Mouse (Mus musculus) neural tube, embryonic 14.5 days (tissue): ENCODE data around the gene Rab3a. TPM values are rescaled to one million over a fixed set of nuclear protein-coding genes. Genes with fewer than 3 reads are reported as not detected.
A peak's percentile ranks its signal among the peaks of the same experiment; 100 is the strongest.

ENCODE experiments used
- ATAC-seq: fragments of 200-750 bp; cut with Nextera tagmentation; 2 replicates; pipeline ENCODE4 v1.8.0; 2017; ENCODE audit warnings: low read depth, mild to moderate bottlenecking, moderate TSS enrichment, moderate library complexity
- H3K27ac ChIP-seq: fragments of 300-500 bp; sonication (generic); 2 replicates; pipeline ENCODE4 v1.5.1; 2014; ENCODE audit warnings: low read depth, mild to moderate bottlenecking, control low read depth, low read length, moderate library complexity, mixed read lengths
- H3K27me3 ChIP-seq: fragments of 300-500 bp; sonication (generic); 2 replicates; pipeline ENCODE4 v1.6.1; 2014; ENCODE audit warnings: low read length; ENCODE audit not compliant: control insufficient read depth, insufficient read depth
- H3K36me3 ChIP-seq: fragments of 300-500 bp; sonication (generic); 2 replicates; pipeline ENCODE4 v1.6.1; 2014; ENCODE audit warnings: low read length, mixed read lengths; ENCODE audit not compliant: control insufficient read depth, insufficient read depth
- H3K4me1 ChIP-seq: fragments of 300-500 bp; sonication (generic); 2 replicates; pipeline ENCODE4 v1.6.1; 2014; ENCODE audit warnings: low read length; ENCODE audit not compliant: control insufficient read depth, insufficient read depth
- H3K4me2 ChIP-seq: fragments of 300-500 bp; sonication (generic); 2 replicates; pipeline ENCODE4 v1.6.1; 2014; ENCODE audit warnings: mild to moderate bottlenecking, low read depth, low read length, control low read depth
- H3K4me3 ChIP-seq: fragments of 300-500 bp; sonication (generic); 2 replicates; pipeline ENCODE4 v1.5.1; 2014; ENCODE audit warnings: low read depth, low read length, control low read depth, mixed read lengths
- H3K9ac ChIP-seq: fragments of 300-500 bp; sonication (generic); replicated peaks from 2 replicates; pipeline ENCODE4 v1.6.1; 2014; ENCODE audit warnings: low read depth, mild to moderate bottlenecking, control low read depth, low read length, mixed read lengths
- H3K9me3 ChIP-seq: fragments of 300-500 bp; sonication (generic); 2 replicates; pipeline ENCODE4 v1.6.1; 2016; ENCODE audit warnings: low read length; ENCODE audit not compliant: control insufficient read depth
- WGBS: fragments of 180-500 bp; shearing (Covaris S2); extraction: QIAGEN DNeasy Blood & Tissue Kit; methylation state at CpG from one replicate; pipeline ENCODE4 v1.1.7; 2014; 5-methylcytosine and 5-hydroxymethylcytosine counted together
- polyA plus RNA-seq: library from polyadenylated mRNA; unstranded; fragments of >200 nt; fragmentation: Nextera tagmentation; extraction: Ambion mirVana; gene quantifications from 2 replicates; pipeline ENCODE4 v1.2.1, GENCODE M21; 2014

Gene Rab3a
- polyA plus RNA-seq, 1 experiment from 2014 or later: 690 TPM

- no peaks in the 10 kb centered on the region for H3K27me3 ChIP-seq
- H3K4me2 ChIP-seq: no peak overlapping the region
- no peaks in the 10 kb centered on the region for H3K9me3 ChIP-seq
- ATAC-seq: no peak
- H3K9ac ChIP-seq: no peak overlapping the region
- H3K4me1 ChIP-seq: no peaks in the 10 kb centered on the region
- H3K27ac ChIP-seq: no peak overlapping the region
- no peaks in the 10 kb centered on the region for H3K36me3 ChIP-seq
- 59% methylated on average over 9 of the region's 9 CpGs for WGBS
- no peak overlapping the region for H3K4me3 ChIP-seq
Observed at GRCm38 (mm10) chr8:70719796-70720270, 34.6 kb upstream of the Rab3a start.

- no peaks in the 10 kb centered on the region for H3K27me3 ChIP-seq
- no peak overlapping the region for H3K9ac ChIP-seq
- no peak overlapping the region for H3K4me3 ChIP-seq
- peak; percentile 75 for ATAC-seq
- no peak overlapping the region for H3K27ac ChIP-seq
- 6% methylated on average over 3 of the region's 3 CpGs for WGBS
- H3K36me3 ChIP-seq: no peaks in the 10 kb centered on the region
- H3K4me2 ChIP-seq: no peak overlapping the region
- no peaks in the 10 kb centered on the region for H3K4me1 ChIP-seq
- H3K9me3 ChIP-seq: no peaks in the 10 kb centered on the region
Observed at GRCm38 (mm10) chr8:70720739-70721138, 33.7 kb upstream of the Rab3a start.

GRCm38 (mm10) chr8:70721601-70722000 is 32.9 kb upstream of the Rab3a start:
- Histone ChIP-seq H3K9ac (no peak overlapping the region), H3K27ac (no peak overlapping the region), H3K36me3 (no peaks in the 10 kb centered on the region), H3K4me2 (no peak overlapping the region), H3K4me1 (no peaks in the 10 kb centered on the region), H3K9me3 (no peaks in the 10 kb centered on the region), H3K4me3 (no peak overlapping the region), H3K27me3 (no peaks in the 10 kb centered on the region)
- no peak for ATAC-seq
- 85% methylated on average over 8 of the region's 8 CpGs for WGBS

- H3K4me3 ChIP-seq: no peak within 1 kb of the TSS
- no peak within 1 kb of the TSS for H3K27ac ChIP-seq
- no peaks in the 10 kb centered on the region for H3K9me3 ChIP-seq
- no peak within 1 kb of the TSS for H3K9ac ChIP-seq
- H3K27me3 ChIP-seq: no peaks in the 10 kb centered on the region
- 50% methylated on average over 7 of the region's 7 CpGs for WGBS
- H3K4me1 ChIP-seq: no peaks in the 10 kb centered on the region
- H3K4me2 ChIP-seq: no peak within 1 kb of the TSS
- H3K36me3 ChIP-seq: no peaks in the 10 kb centered on the region
- no peak for ATAC-seq
Observed at GRCm38 (mm10) chr8:70723486-70724210, 30.8 kb upstream of the Rab3a start, which contains the start of gene Pde4c. TSS of gene Pde4c (plus strand) at chr8:70723720.

- no peak for ATAC-seq
- 81% methylated on average over 12 of the region's 12 CpGs for WGBS
- Histone ChIP-seq H3K9ac (no peak overlapping the region), H3K4me2 (no peak overlapping the region), H3K9me3 (no peaks in the 10 kb centered on the region), H3K4me1 (no peaks in the 10 kb centered on the region), H3K27me3 (0 out of 2 replicates have a peak, but pooled peaks cover under 1% of the 10 kb centered on the region), H3K4me3 (no peak overlapping the region), H3K36me3 (no peaks in the 10 kb centered on the region), H3K27ac (no peak overlapping the region)
Observed at GRCm38 (mm10) chr8:70724216-70724615, 30.3 kb upstream of the Rab3a start.

GRCm38 (mm10) chr8:70725792-70726447 is 28.6 kb upstream of the Rab3a start:
- H3K9me3 ChIP-seq: no peaks in the 10 kb centered on the region

GRCm38 (mm10) chr8:70726721-70727120 is 27.8 kb upstream of the Rab3a start:
- H3K4me1 ChIP-seq: no peaks in the 10 kb centered on the region
- no peak overlapping the region for H3K4me2 ChIP-seq
- no peak overlapping the region for H3K27ac ChIP-seq
- no peak overlapping the region for H3K9ac ChIP-seq
- H3K27me3 ChIP-seq: 0 out of 2 replicates have a peak, but pooled peaks cover 5% of the 10 kb centered on the region
- no peak for ATAC-seq
- no peak overlapping the region for H3K4me3 ChIP-seq
- no peaks in the 10 kb centered on the region for H3K36me3 ChIP-seq
- H3K9me3 ChIP-seq: no peaks in the 10 kb centered on the region
- WGBS: 46% methylated on average over 11 of the region's 11 CpGs

More at GRCm38 (mm10) chr8:70725792-70726447, 28.6 kb upstream of the Rab3a start:
- WGBS: 31% methylated on average over 14 of the region's 14 CpGs
- no peak for ATAC-seq
- Histone ChIP-seq H3K4me3 (no peak overlapping the region), H3K4me1 (no peaks in the 10 kb centered on the region), H3K27ac (no peak overlapping the region), H3K36me3 (no peaks in the 10 kb centered on the region), H3K4me2 (no peak overlapping the region), H3K9ac (no peak overlapping the region), H3K27me3 (0 out of 2 replicates have a peak, but pooled peaks cover 5% of the 10 kb centered on the region)

GRCm38 (mm10) chr8:70729808-70730475 is 24.5 kb upstream of the Rab3a start:
- ATAC-seq: no peak; the same call in 1 of the 2 replicates
- Histone ChIP-seq H3K27ac (no peak overlapping the region), H3K9ac (no peak overlapping the region), H3K4me3 (peak overlapping the region; percentile 1; the same call in 1 of the 2 replicates), H3K36me3 (no peaks in the 10 kb centered on the region), H3K9me3 (no peaks in the 10 kb centered on the region), H3K4me1 (no peaks in the 10 kb centered on the region), H3K27me3 (peaks cover 5% of the 10 kb centered on the region; the same call in 1 of the 2 replicates), H3K4me2 (0 out of 2 replicates have a peak overlapping the region, but pooled peaks have one; percentile 24)
- 5% methylated on average over 34 of the region's 34 CpGs for WGBS
